Mouse (Mus musculus) heart, postnatal 0 days (tissue): ENCODE measurements around the gene Bmx.

Experiments
- CTCF ChIP-seq: IDR thresholded peaks from 2 replicates; pipeline ENCODE4 v1.5.1; 2016; ENCODE audit warnings: antibody characterized with exemption, control low read depth, low read depth
- EP300 ChIP-seq: IDR thresholded peaks from 2 replicates; pipeline ENCODE4 v1.6.1; 2016; ENCODE audit warnings: antibody characterized with exemption, low read depth

DNA sequence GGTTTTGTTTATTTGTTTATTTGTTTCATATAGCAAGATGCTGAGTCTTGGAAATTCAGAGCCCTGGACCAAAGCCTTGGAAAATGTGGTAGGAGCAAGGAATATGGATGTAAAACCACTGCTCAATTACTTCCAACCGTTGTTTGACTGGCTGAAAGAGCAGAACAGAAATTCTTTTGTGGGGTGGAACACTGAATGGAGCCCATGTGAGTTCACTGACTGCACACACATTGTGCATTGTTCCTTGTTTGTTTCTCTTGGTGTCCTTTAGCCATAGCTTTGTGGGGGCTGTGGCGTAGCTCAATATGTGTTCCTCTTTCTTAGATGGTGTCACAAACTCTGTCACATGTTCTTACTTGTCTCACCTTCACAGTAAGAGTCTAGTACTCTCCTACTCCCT is 82.2 kb downstream of the Bmx start:
- TF ChIP-seq CTCF (no peak), EP300 (no peak)
